Mouse (Mus musculus): Measurements from ENCODE around the gene Rrh. TPM values are rescaled to one million over a fixed set of nuclear protein-coding genes. Genes with fewer than 3 reads are reported as not detected.

Rrh gene
- 0.09 TPM in 1 of 2 replicates, not detected in the other for total RNA-seq (2014; rRNA removed)
- polyA plus RNA-seq (2012; rRNA removed) = not detected in 2 replicates

- DNase-seq (ENCODE audit: extremely low read depth, low read depth, low spot score) = no peak
- Histone ChIP-seq H3K27ac (replicated peaks; ENCODE audit: insufficient read depth, low read depth, low read length) (no peak within 1 kb of the TSS), H3K27me3 (ENCODE audit: control insufficient read depth, insufficient read depth, low read length) (no peaks in the 10 kb centered on the region), H3K79me2 (ENCODE audit: control insufficient read depth, insufficient read depth, low read length) (no peaks in the 10 kb centered on the region), H3K4me1 (ENCODE audit: control insufficient read depth, insufficient read depth, low read length) (peaks cover 6% of the 10 kb centered on the region), H3K4me3 (ENCODE audit: insufficient read depth, low read depth, low read length) (no peak within 1 kb of the TSS), H3K36me3 (ENCODE audit: control insufficient read depth, insufficient read depth, low read length) (peaks cover 11% of the 10 kb centered on the region), H3K9ac (ENCODE audit: low read depth, low read length) (no peak within 1 kb of the TSS)
- no peak for TF ChIP-seq POLR2A (IDR thresholded peaks at IDR 0.05; ENCODE audit: extremely low read depth, insufficient read depth, low read length)
- TF ChIP-seq CTCF (IDR thresholded peaks at IDR 0.05; ENCODE audit: low read depth, low read length) = no peak
- 96% methylated on average over 11 of the region's 11 CpGs for WGBS
These were observed at the start of gene Rrh for GRCm38 (mm10) chr3:129822206-129822775. Gene Rrh (minus strand): TSS chr3:129822587.

- peak; percentile 15 for DNase-seq (ENCODE audit: extremely low read depth, low read depth, low spot score)
- H3K9ac ChIP-seq (ENCODE audit: low read depth, low read length) = no peak overlapping the region
- no peaks in the 10 kb centered on the region for H3K27me3 ChIP-seq (ENCODE audit: control insufficient read depth, insufficient read depth, low read length)
- WGBS = 64% methylated on average over 14 of the region's 14 CpGs
- peaks cover 64% of the 10 kb centered on the region for H3K36me3 ChIP-seq (ENCODE audit: control insufficient read depth, insufficient read depth, low read length)
- no peak overlapping the region for H3K4me3 ChIP-seq (ENCODE audit: insufficient read depth, low read depth, low read length)
- peaks cover 2% of the 10 kb centered on the region for H3K4me1 ChIP-seq (ENCODE audit: control insufficient read depth, insufficient read depth, low read length)
- H3K79me2 ChIP-seq (ENCODE audit: control insufficient read depth, insufficient read depth, low read length) = no peaks in the 10 kb centered on the region; the same call in 1 of the 2 replicates
- no peak overlapping the region for H3K27ac ChIP-seq (replicated peaks; ENCODE audit: insufficient read depth, low read depth, low read length)
- TF ChIP-seq CTCF (IDR thresholded peaks at IDR 0.05; ENCODE audit: low read depth, low read length) (peak; percentile 88), POLR2A (IDR thresholded peaks at IDR 0.05; ENCODE audit: extremely low read depth, insufficient read depth, low read length) (no peak)
These were observed 41.3 kb upstream of the Rrh start for GRCm38 (mm10) chr3:129863698-129864097.

GRCm38 (mm10) chr3:129862592-129862991 is 40.2 kb upstream of the Rrh start:
- H3K79me2 ChIP-seq (ENCODE audit: control insufficient read depth, insufficient read depth, low read length) = no peaks in the 10 kb centered on the region; the same call in 1 of the 2 replicates
- H3K36me3 ChIP-seq (ENCODE audit: control insufficient read depth, insufficient read depth, low read length) = peaks cover 60% of the 10 kb centered on the region
- H3K4me3 ChIP-seq (ENCODE audit: insufficient read depth, low read depth, low read length) = no peak overlapping the region
- peaks cover 1% of the 10 kb centered on the region for H3K4me1 ChIP-seq (ENCODE audit: control insufficient read depth, insufficient read depth, low read length)
- DNase-seq (ENCODE audit: extremely low read depth, low read depth, low spot score) = no peak
- H3K9ac ChIP-seq (ENCODE audit: low read depth, low read length) = no peak overlapping the region
- no peaks in the 10 kb centered on the region for H3K27me3 ChIP-seq (ENCODE audit: control insufficient read depth, insufficient read depth, low read length)
- TF ChIP-seq POLR2A (IDR thresholded peaks at IDR 0.05; ENCODE audit: extremely low read depth, insufficient read depth, low read length) (no peak), CTCF (IDR thresholded peaks at IDR 0.05; ENCODE audit: low read depth, low read length) (no peak)
- 64% methylated on average over 2 of the region's 2 CpGs for WGBS
- H3K27ac ChIP-seq (replicated peaks; ENCODE audit: insufficient read depth, low read depth, low read length) = no peak overlapping the region

GRCm38 (mm10) chr3:129846846-129847245 is 24.5 kb upstream of the Rrh start:
- Histone ChIP-seq H3K4me1 (ENCODE audit: control insufficient read depth, insufficient read depth, low read length) (peaks cover 8% of the 10 kb centered on the region), H3K9ac (ENCODE audit: low read depth, low read length) (peak overlapping the region; percentile 12; the same call in 1 of the 2 replicates), H3K4me3 (ENCODE audit: insufficient read depth, low read depth, low read length) (0 out of 2 replicates have a peak overlapping the region, but pooled peaks have one; percentile 1), H3K79me2 (ENCODE audit: control insufficient read depth, insufficient read depth, low read length) (peaks cover 10% of the 10 kb centered on the region), H3K27ac (replicated peaks; ENCODE audit: insufficient read depth, low read depth, low read length) (peak overlapping the region; percentile 53), H3K27me3 (ENCODE audit: control insufficient read depth, insufficient read depth, low read length) (no peaks in the 10 kb centered on the region), H3K36me3 (ENCODE audit: control insufficient read depth, insufficient read depth, low read length) (peaks cover 15% of the 10 kb centered on the region; the same call in 1 of the 2 replicates)
- DNase-seq (ENCODE audit: extremely low read depth, low read depth, low spot score) = peak; percentile 64
- WGBS = 30% methylated on average over 7 of the region's 7 CpGs
- TF ChIP-seq CTCF (IDR thresholded peaks at IDR 0.05; ENCODE audit: low read depth, low read length) = no peak
- TF ChIP-seq POLR2A (IDR thresholded peaks at IDR 0.05; ENCODE audit: extremely low read depth, insufficient read depth, low read length) = no peak

GRCm38 (mm10) chr3:129845868-129846267 is 23.5 kb upstream of the Rrh start:
- TF ChIP-seq POLR2A (IDR thresholded peaks at IDR 0.05; ENCODE audit: extremely low read depth, insufficient read depth, low read length) = no peak
- no peak for TF ChIP-seq CTCF (IDR thresholded peaks at IDR 0.05; ENCODE audit: low read depth, low read length)
- H3K4me1 ChIP-seq (ENCODE audit: control insufficient read depth, insufficient read depth, low read length) = peaks cover 8% of the 10 kb centered on the region
- H3K27me3 ChIP-seq (ENCODE audit: control insufficient read depth, insufficient read depth, low read length) = no peaks in the 10 kb centered on the region
- peak; percentile 36 for DNase-seq (ENCODE audit: extremely low read depth, low read depth, low spot score)
- peak overlapping the region; percentile 53 for H3K27ac ChIP-seq (replicated peaks; ENCODE audit: insufficient read depth, low read depth, low read length)
- peaks cover 14% of the 10 kb centered on the region for H3K79me2 ChIP-seq (ENCODE audit: control insufficient read depth, insufficient read depth, low read length)
- peaks cover 10% of the 10 kb centered on the region; the same call in 1 of the 2 replicates for H3K36me3 ChIP-seq (ENCODE audit: control insufficient read depth, insufficient read depth, low read length)
- peak overlapping the region; percentile 36; the same call in 1 of the 2 replicates for H3K9ac ChIP-seq (ENCODE audit: low read depth, low read length)
- 19% methylated on average over 2 of the region's 2 CpGs for WGBS
- H3K4me3 ChIP-seq (ENCODE audit: insufficient read depth, low read depth, low read length) = no peak overlapping the region; the same call in 1 of the 2 replicates

GRCm38 (mm10) chr3:129838017-129838416 is 15.6 kb upstream of the Rrh start:
- peak overlapping the region; percentile 60 for H3K9ac ChIP-seq (ENCODE audit: low read depth, low read length)
- peaks cover 17% of the 10 kb centered on the region for H3K4me1 ChIP-seq (ENCODE audit: control insufficient read depth, insufficient read depth, low read length)
- no peak for TF ChIP-seq CTCF (IDR thresholded peaks at IDR 0.05; ENCODE audit: low read depth, low read length)
- no peak for TF ChIP-seq POLR2A (IDR thresholded peaks at IDR 0.05; ENCODE audit: extremely low read depth, insufficient read depth, low read length)
- H3K79me2 ChIP-seq (ENCODE audit: control insufficient read depth, insufficient read depth, low read length) = peaks cover 30% of the 10 kb centered on the region
- WGBS = 12% methylated on average over 7 of the region's 7 CpGs
- H3K27me3 ChIP-seq (ENCODE audit: control insufficient read depth, insufficient read depth, low read length) = no peaks in the 10 kb centered on the region
- peaks cover 5% of the 10 kb centered on the region; the same call in 1 of the 2 replicates for H3K36me3 ChIP-seq (ENCODE audit: control insufficient read depth, insufficient read depth, low read length)
- peak; percentile 92 for DNase-seq (ENCODE audit: extremely low read depth, low read depth, low spot score)
- H3K4me3 ChIP-seq (ENCODE audit: insufficient read depth, low read depth, low read length) = peak overlapping the region; percentile 85
- peak overlapping the region; percentile 86 for H3K27ac ChIP-seq (replicated peaks; ENCODE audit: insufficient read depth, low read depth, low read length)
